Mouse (Mus musculus): ENCODE results near the gene Brd2. TPM values are rescaled to one million over a fixed set of nuclear protein-coding genes. Genes with fewer than 3 reads are reported as not detected.

Brd2 gene
- total and polyA plus RNA-seq, 3 experiments = 99.5 to 252 (median 189) TPM

DNA sequence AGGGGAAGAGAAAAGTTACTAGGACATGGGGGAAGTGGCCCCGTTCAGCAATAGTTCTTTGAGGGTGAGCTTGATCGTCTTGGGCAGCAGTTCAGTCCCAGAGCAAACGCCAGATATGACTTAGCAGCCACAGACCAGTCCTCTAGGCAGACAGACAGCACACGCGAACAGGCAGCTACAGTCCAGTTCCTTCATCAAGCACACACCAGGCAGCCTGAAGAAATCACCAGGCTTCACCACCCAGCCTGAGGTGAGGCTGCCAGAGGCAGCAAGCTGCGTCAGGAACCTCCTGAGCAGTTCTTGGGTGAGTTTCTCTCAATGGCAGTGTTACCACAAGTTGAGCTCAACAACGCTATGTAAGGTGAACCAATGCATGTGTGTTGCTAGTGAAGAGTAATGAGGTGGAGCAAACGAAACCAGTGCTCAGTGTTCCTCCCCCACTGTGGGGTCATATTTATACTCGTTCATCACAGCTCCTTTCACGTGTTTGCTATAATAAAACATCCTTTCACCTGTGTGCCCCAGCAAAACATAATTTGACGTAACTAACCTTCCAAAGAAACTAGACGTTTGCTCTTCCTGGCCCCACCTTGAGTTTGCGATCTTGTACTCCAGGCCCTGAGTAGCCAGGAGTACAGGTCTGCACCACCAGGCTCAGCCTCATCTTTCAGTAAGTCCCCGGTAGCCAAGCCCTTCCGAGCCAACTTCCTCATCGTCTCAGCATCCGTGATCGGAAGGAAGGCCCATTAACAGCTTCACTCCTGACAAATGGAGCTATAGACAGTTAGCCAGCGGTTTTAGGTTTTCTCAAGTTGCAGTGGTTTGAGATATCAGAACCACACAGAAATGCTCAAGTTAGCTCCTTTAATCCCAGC lies 7.9 kb upstream of the Brd2 start:
- no peaks in the 10 kb centered on the region for H3K27me3 ChIP-seq (ENCODE audit: control insufficient read depth in 1 of 2, insufficient read depth in 2 of 2, low read length in 2 of 2)
- H3K79me2 ChIP-seq (ENCODE audit: control insufficient read depth, insufficient read depth, low read length, poor library complexity) = no peaks in the 10 kb centered on the region
- H3K36me3 ChIP-seq (ENCODE audit: control insufficient read depth in 1 of 2, insufficient read depth in 2 of 2, low read length in 2 of 2) = peaks cover 0 to 8% of the 10 kb centered on the region in 2 experiments; a peak in 2 of 4 replicates
- H3K4me1 ChIP-seq (ENCODE audit: control insufficient read depth in 1 of 2, insufficient read depth in 2 of 2, low read length in 2 of 2) = peaks cover 3 to 11% of the 10 kb centered on the region in 2 experiments
- H3K9me3 ChIP-seq (replicated peaks; ENCODE audit: insufficient read depth, low read length) = no peaks in the 10 kb centered on the region
- no peak overlapping the region for H3K27ac ChIP-seq (ENCODE audit: control insufficient read depth, low read depth, low read length)
- TF ChIP-seq POLR2AphosphoS2 (IDR thresholded peaks at IDR 0.05; ENCODE audit: low read length) (peak; percentile 24; the same call in 1 of the 2 replicates), ETS1 (IDR thresholded peaks at IDR 0.05; ENCODE audit: low read depth, low read length) (no peak), POLR2A (IDR thresholded peaks at IDR 0.05; ENCODE audit: control insufficient read depth in 1 of 2, insufficient read depth in 1 of 2, low read depth in 1 of 2, low read length in 2 of 2, poor library complexity in 1 of 2) (peak in 1 of 2 experiments; percentile 1; a peak in 1 of 4 replicates), TBP (IDR thresholded peaks at IDR 0.05; ENCODE audit: low read depth, low read length) (no peak)
- H3K9ac ChIP-seq (ENCODE audit: control insufficient read depth, low read depth, low read length, poor library complexity, severe bottlenecking) = no peak overlapping the region
- H3K4me3 ChIP-seq (ENCODE audit: control insufficient read depth in 1 of 2, insufficient read depth in 1 of 2, low read depth in 2 of 2, low read length in 2 of 2) = no peak overlapping the region
- no peak for DNase-seq (ENCODE audit: low read depth, low spot score)

DNA sequence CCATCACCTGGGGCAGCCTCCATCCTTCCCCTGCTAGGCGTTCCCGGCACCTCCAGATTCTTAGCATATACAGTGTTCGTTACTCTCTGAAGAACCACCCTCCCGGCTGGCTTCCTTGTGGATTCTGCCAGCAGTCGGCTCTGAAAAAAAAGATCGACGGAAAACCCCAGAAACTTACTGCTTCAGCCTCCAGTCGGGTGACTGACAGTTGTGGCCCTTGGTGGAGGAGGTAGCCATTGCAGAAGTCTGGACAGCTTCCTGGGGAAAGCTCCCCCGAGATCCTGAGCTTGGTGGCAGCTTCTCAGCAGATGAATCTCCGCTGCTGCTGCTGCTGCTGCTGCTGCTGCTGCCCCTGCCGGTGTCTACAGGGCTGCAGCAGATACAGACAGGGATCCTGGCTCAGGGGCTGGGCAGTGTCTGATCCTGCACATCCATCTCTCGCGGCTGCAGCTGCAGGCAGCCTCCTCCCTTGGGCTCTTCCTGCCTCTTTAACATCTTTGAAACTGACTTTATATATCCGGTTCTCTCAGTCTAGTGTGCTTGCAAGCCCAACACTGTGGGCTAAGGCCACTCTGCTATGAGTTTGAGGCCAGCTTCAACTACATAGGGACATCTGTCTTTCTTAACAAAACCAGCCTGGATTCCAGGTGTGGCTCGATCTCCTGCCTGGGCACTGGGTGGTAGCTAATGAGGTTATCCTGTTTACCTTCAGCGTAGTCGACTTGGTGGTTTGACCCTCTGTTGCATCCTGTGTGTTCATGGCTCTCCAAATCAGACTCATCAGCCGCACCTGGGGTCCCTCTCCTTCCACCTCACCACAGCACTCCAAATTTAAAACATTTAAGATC lies 6.7 kb upstream of the Brd2 start:
- Histone ChIP-seq H3K79me2 (ENCODE audit: control insufficient read depth, insufficient read depth, low read length, poor library complexity) (no peaks in the 10 kb centered on the region; the same call in 1 of the 2 replicates), H3K4me1 (ENCODE audit: control insufficient read depth in 1 of 2, insufficient read depth in 2 of 2, low read length in 2 of 2) (peaks cover 3 to 16% of the 10 kb centered on the region in 2 experiments), H3K4me3 (ENCODE audit: control insufficient read depth in 1 of 2, insufficient read depth in 1 of 2, low read depth in 2 of 2, low read length in 2 of 2) (no peak overlapping the region), H3K36me3 (ENCODE audit: control insufficient read depth in 1 of 2, insufficient read depth in 2 of 2, low read length in 2 of 2) (peaks cover 0 to 11% of the 10 kb centered on the region in 2 experiments; a peak in 2 of 4 replicates), H3K9ac (ENCODE audit: control insufficient read depth, low read depth, low read length, poor library complexity, severe bottlenecking) (no peak overlapping the region), H3K27me3 (ENCODE audit: control insufficient read depth in 1 of 2, insufficient read depth in 2 of 2, low read length in 2 of 2) (no peaks in the 10 kb centered on the region), H3K27ac (ENCODE audit: control insufficient read depth, low read depth, low read length) (no peak overlapping the region), H3K9me3 (replicated peaks; ENCODE audit: insufficient read depth, low read length) (no peaks in the 10 kb centered on the region)
- no peak for TF ChIP-seq CHD1 (IDR thresholded peaks at IDR 0.05; ENCODE audit: low read depth, low read length)
- TF ChIP-seq UBTF (IDR thresholded peaks at IDR 0.05; ENCODE audit: borderline replicate concordance, insufficient read depth, low read depth, low read length) = no peak
- TF ChIP-seq MAFK (IDR thresholded peaks at IDR 0.05; ENCODE audit: borderline replicate concordance, low read depth, low read length) = no peak
- no peak for TF ChIP-seq E2F4 (IDR thresholded peaks at IDR 0.05; ENCODE audit: borderline replicate concordance, low read depth, low read length)
- no peak for TF ChIP-seq ZMIZ1 (IDR thresholded peaks at IDR 0.05; ENCODE audit: low read depth, low read length)
- no peak for TF ChIP-seq RCOR1 (IDR thresholded peaks at IDR 0.05; ENCODE audit: low read depth, low read length)
- no peak for TF ChIP-seq ZNF384 (IDR thresholded peaks at IDR 0.05; ENCODE audit: low read depth, low read length)
- TF ChIP-seq KAT2A (conservative IDR thresholded peaks at IDR 0.05; ENCODE audit: low read depth, low read length) = no peak
- no peak for DNase-seq (ENCODE audit: low read depth, low spot score)
